Mouse (Mus musculus) liver, adult (tissue): Measurements from ENCODE around the gene Psen2.
A peak's percentile ranks its signal among the peaks of the same experiment; 100 is the strongest.

ENCODE experiments used
- GATA4 ChIP-seq: IDR thresholded peaks from 2 replicates; pipeline ENCODE4 v1.6.1; 2014; ENCODE audit warnings: mild to moderate bottlenecking, low read length; ENCODE audit not compliant: insufficient replicate concordance

Gene Psen2

GRCm38 (mm10) chr1:180260886-180261285 lies 2.4 kb downstream of the Psen2 start:
- TF ChIP-seq GATA4 = no peak

GRCm38 (mm10) chr1:180259753-180260152 lies 3.5 kb downstream of the Psen2 start:
- TF ChIP-seq GATA4 = no peak

DNA sequence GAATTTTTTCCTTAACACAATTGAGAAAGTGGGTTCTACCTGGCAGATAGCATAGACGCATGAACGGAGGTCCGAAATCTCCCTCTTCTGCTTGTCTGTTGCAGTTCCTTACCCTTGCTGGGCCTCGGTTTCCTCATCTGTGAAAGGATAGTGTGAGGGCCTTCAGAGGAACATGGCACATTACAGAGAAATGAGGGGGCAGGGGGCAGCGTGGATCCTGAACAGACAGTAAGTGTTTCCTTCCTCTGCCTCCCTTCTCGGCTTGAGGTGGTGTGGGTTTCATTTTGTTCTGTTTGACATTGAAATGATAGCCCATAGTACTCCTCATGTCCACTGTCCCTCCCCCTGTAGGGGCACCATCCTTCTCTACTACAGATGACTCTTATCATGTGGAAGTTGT lies 5.8 kb downstream of the Psen2 start:
- TF ChIP-seq GATA4 = no peak

DNA sequence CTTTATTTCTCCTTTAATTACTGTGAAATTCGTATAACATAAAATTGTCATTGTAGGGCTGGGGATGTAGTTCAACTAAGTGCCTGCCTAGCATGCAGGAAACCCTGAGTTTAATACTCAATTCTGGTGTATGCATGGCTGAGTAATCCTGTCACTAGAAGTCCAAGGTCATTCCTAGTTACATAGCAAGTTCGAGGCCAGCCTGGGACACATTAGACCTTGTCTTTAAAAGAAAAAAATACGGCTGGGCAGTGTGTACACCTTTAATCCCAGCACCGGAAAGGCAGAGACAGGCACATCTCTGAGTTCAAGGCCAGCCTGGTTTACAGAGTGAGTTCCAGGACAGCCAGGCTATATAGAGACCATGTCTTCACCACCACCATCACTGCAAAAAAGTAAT lies 6.4 kb downstream of the Psen2 start:
- no peak for TF ChIP-seq GATA4

DNA sequence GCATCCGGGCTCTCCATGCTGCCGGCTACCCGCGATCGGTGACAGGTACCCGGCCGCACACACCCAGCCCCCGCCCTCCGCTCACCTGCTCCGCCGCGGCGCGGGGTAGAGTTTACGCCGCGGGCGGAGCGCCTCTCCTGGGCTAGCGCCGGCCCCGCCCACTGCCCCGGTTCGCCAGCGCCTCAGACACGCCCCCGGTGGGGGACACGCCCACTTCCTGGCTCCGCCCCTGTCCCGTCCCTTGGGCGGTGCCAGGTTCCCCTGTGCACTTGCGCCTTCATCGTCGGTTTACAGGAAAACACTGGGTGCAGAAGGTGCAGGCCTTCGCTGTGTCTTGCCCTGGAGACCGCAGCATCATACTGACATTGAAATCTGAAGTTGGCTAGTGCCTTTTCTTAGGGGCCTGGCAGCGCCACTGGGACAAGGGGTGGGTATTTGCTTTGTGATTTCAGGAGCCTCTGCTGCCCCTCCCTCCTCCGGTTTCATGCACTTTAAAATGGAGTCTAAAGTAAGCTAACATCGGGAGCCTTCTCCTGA lies 7.0 kb downstream of the Psen2 start:
- 0 out of 2 replicates have a peak, but pooled peaks have one; percentile 9 for TF ChIP-seq GATA4

DNA sequence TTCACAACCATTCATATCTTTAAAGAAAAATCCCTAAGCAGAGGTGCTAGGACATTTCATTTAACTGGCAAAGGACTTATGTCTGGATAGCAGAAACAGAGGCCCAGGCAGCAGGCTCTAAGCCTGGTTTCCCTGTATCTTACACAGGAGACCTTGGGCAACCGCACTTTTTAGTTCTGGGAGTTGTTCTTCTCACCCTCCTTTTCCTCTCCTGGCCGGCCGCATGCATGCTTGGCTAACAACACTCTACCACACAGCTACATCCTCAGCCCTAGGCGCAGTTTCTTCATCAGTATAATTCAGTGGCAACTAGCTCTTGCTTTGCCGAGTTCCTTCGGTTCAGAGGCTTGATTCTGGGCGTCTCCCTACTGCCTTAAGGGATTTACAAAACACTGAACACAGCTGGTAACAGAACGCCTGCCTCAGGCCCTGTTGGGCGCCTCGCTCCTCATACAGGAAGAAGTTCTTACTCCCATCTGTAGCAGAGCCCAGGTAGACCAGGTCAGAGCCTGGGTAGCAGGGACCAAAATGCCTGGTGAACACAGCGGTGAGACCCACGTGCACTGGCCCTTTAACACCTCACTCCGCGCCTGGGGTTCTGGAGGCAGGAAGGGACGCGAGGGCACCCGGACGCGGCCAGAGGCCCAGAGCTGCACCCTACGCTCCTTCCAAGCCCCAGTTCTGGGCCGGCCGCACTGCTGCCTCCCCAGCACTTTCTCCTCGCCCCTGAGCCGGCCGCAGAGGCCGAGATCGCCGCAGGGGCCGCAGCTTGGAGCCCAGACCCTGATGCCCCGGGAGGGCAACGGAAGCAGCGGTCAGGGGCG lies 7.7 kb downstream of the Psen2 start:
- no peak for TF ChIP-seq GATA4

DNA sequence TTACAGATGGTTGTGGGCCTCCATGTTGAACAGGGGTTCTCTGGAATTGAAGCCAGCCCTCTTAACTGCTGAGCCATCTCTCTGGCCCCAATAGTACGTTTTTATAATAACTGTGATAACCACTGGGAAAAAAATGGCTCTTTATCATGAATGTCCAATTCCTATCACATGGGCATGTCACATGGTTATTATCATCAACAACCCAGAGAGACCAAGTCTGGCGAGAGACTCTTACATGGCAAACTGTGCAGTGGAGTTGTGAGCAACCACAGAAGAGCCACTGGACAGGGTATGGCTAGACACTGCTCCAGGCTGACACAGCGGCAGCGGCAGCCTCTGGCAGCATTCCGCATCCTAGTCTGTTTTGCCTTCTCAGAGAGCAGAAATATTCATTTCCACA lies 8.9 kb downstream of the Psen2 start:
- TF ChIP-seq GATA4 = no peak

- no peak for TF ChIP-seq GATA4
Observed at GRCm38 (mm10) chr1:180252656-180253190, 10.5 kb downstream of the Psen2 start.

- TF ChIP-seq GATA4 = no peak
Observed at GRCm38 (mm10) chr1:180251176-180252048, 11.8 kb downstream of the Psen2 start.

DNA sequence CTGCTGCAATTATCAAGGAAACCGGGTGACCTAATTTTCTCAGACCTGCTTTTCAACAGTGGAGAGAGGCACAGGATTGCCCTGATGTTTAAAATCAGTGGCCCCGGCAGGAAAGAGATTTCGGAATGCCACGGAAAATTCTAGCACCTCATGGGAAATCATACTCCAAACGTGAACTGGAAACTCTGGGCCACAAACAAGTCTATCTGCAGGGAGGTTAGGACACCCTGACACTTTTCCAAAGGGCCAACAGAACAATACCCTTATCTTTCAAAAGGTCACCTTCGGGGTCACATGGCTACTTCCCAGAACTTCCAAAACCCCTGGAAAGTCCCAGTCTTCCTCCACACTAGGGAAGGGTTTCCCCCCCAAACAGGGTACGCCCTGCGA lies 12.8 kb downstream of the Psen2 start:
- peak; percentile 98 for TF ChIP-seq GATA4

DNA sequence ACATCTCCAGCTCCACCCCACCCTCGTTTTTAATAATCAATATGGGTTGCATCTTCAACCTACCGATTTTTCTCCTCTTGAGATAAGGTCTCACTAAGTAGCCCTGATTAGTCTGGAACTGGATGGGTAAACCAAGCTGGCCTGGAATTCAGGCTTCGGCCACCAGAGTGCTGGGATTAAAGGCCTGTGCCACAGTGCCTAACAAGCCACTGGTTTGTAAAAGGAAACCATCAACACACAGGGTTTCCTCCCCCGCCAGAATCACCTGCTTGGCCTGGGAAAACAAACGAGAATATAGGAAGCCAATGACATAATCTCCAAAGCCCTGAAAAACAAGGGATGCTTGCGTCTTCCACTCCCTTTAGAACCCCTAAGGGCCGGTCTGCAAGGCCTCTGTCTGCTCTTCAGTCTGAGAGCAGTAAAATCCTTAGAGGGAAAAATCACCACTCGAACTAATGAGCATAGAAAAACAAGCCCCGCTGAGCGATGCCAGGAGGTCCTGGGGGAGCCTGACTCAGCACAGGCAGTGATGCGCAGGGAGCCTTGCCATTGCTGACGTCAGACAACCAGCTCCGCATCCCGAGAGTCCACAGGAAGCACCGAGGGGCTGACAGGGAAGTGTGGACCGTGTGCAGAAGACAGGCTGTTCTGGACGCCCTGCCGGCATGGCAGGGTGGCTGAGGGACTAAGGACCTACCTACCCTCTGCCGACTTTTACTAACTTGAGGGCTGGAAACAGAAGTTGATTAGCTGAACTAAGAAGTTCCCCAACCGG lies 13.4 kb downstream of the Psen2 start:
- TF ChIP-seq GATA4 = no peak

DNA sequence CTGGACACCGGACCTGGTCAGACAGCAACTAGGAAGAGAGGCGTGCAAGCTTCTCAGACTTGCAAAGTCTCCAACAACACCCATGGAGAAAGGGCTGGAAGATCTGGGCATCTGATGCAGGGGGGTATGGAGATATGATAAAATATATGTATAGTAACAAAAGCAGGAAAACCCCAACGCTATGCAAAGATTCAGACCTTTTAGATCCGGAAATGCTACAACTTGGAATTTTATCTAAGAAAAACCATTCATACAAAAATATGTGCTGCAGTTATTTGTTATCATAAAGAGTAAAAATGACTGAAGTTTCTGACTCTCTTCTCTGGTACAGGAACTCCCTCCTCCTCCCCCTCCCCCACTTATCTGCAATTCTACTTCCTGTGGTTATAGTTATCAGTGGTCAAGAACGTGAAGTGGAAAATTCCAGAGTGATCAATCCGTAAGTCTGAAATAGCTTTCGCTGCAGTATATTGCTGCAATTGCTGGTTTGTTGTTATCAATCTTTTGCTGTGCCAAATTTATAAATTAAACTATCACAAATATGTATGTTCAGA lies 14.6 kb downstream of the Psen2 start:
- peak; percentile 92 for TF ChIP-seq GATA4

DNA sequence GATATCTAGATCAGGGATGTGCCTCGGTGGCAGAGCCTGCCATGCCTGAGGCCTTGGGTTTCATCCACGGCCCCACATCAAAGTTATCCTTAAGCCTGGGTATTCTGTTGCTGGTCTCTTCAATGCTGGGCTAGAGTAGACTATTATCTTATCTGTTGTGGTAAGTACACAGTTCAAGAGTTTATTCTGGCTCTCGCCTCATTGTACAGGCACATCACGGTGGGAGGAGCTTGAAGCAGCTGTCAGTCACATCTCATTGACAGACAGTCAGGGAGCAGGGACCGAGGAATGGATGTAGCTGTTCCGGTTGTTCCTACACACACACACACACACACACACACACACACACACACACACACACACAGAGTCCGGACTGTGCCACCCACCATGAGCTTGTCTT lies 15.3 kb downstream of the Psen2 start:
- TF ChIP-seq GATA4 = peak; percentile 57; the same call in 1 of the 2 replicates

DNA sequence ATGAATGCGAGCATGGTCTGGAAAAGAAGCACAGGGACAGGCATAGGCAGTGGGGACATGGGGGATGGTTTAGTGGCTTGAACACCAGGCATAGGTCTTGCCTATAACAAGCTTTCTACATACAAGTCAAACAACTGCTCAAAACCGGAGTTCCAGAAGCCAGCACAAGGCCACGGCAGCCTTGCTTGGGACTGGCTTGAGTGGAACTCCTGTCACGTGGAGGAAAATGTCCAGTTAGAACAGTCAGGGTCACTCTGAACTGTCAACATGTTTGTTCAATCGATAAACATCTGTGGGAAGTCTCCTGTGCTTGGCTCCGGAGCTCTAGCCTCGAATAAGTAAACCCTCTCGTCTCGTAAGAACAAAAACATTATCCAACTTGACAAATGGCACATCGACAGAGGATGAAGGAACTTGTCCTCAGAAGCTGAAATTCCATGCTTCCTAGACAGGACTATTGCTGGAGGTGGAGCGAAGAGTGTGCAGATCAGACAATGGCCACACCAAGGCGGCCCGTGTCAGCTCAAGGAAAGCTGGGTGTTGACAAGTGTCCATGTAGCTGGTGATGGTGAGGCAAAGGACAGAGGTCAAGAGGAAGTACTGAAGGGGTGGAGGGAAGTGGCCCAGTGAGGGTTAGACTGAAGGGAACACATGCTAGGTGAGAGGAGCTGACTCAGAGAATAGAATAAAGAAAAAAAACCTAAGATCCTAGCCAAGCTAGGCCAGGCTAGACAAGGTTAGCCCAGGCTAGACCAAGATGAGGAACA lies 17.3 kb downstream of the Psen2 start:
- TF ChIP-seq GATA4 = no peak
